Mouse (Mus musculus) midbrain, embryonic 15.5 days (tissue): Measurements from ENCODE around the gene Atg2a. TPM values are rescaled to one million over a fixed set of nuclear protein-coding genes. Genes with fewer than 3 reads are reported as not detected.

ENCODE experiments used
- ATAC-seq: fragments of 200-750 bp; cut with Nextera tagmentation; replicated peaks from 2 replicates; pipeline ENCODE4 v1.8.0; 2017; ENCODE audit warnings: moderate TSS enrichment
- H3K27ac ChIP-seq: fragments of 300-500 bp; sonication (generic); 2 replicates; pipeline ENCODE4 v1.5.1; 2015; ENCODE audit warnings: mild to moderate bottlenecking, inconsistent platforms
- H3K27me3 ChIP-seq: fragments of 300-500 bp; sonication (generic); replicated peaks from 2 replicates; pipeline ENCODE4 v1.6.1; 2015; ENCODE audit warnings: inconsistent platforms
- H3K36me3 ChIP-seq: fragments of 300-500 bp; sonication (generic); replicated peaks from 2 replicates; pipeline ENCODE4 v1.6.1; 2015; ENCODE audit warnings: inconsistent platforms
- H3K4me1 ChIP-seq: fragments of 300-500 bp; sonication (generic); 2 replicates; pipeline ENCODE4 v1.6.1; 2015; ENCODE audit warnings: inconsistent platforms
- H3K4me2 ChIP-seq: fragments of 300-500 bp; sonication (generic); 2 replicates; pipeline ENCODE4 v1.6.1; 2015; ENCODE audit warnings: inconsistent platforms, mild to moderate bottlenecking, moderate library complexity
- H3K4me3 ChIP-seq: fragments of 300-500 bp; sonication (generic); 2 replicates; pipeline ENCODE4 v1.5.1; 2015; ENCODE audit warnings: mild to moderate bottlenecking, inconsistent platforms
- H3K9ac ChIP-seq: fragments of 300-500 bp; sonication (generic); 2 replicates; pipeline ENCODE4 v1.6.1; 2015; ENCODE audit warnings: mild to moderate bottlenecking, inconsistent platforms
- H3K9me3 ChIP-seq: fragments of 300-500 bp; sonication (generic); 2 replicates; pipeline ENCODE4 v1.6.1; 2016; ENCODE audit warnings: inconsistent platforms
- WGBS: fragments of 180-500 bp; shearing (Covaris S2); methylation state at CpG from one replicate; pipeline ENCODE4 v1.1.7; 2015; ENCODE audit warnings: mixed read lengths; 5-methylcytosine and 5-hydroxymethylcytosine counted together
- polyA plus RNA-seq: library from polyadenylated mRNA; unstranded; fragments of >200 nt; fragmentation: Nextera tagmentation; extraction: Ambion mirVana; gene quantifications from 2 replicates; pipeline ENCODE4 v1.2.1, GENCODE M21; 2015

Gene Atg2a
- polyA plus RNA-seq, 1 experiment from 2014 or later, result 16.4 TPM

DNA sequence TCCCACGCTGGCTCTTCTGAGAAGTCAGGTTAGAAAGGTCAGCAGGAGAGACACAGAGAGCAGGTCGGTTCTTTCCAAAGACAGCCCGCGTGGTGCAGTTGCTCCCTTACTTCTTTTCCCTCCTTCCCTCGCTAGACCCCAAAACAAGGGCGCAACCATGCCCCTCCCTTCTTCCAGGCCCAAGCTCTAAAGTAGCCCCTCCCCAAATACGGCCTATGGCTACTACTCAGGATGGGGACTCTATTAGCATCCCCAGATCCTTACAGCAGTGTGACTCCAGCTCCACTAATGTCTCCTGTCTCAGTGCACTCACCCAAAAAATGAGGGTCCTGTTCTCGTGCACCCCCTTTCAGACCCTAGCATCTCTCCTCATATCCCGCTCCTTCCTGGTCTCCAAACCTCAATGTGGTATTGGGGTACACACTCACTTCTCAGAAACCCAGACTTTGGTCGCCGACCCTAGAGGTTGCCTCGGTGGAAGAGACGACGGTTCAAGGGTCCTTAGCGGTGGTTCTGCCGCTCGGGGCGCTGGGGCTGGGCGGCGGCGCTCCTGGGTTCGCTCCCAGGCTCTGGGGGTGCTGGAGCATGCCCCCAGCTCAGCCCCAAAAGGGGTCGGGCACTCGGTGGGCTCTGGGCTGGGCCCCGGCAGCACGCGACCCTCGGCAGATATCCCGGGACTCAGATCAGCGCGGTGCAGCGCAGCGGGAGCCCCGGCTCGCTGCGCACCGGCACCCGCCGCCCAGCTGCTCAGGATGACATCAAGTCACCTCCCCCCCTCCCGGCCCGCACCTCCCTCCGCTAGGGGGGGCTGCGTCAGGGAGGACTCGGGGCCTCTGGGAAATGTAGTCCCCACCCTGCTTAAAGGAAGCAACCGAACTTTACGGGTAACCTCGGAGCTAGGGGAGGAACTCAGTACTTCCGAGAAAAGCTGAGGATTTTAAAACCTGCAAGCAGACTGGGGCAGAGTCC lies 6.1 kb upstream of the Atg2a start, which contains the start of gene Ppp2r5b:
Gene Ppp2r5b, minus strand, starts transcription at position 789 of the 969 bp plus-strand sequence.
- Histone ChIP-seq H3K27me3 (no peaks in the 10 kb centered on the region), H3K4me3 (peak within 1 kb of the TSS; percentile 89), H3K4me2 (peak within 1 kb of the TSS; percentile 85), H3K27ac (peak within 1 kb of the TSS; percentile 92), H3K36me3 (peaks cover 20% of the 10 kb centered on the region; the same call in 1 of the 2 replicates), H3K9me3 (no peaks in the 10 kb centered on the region), H3K4me1 (peaks cover 19% of the 10 kb centered on the region), H3K9ac (peak within 1 kb of the TSS; percentile 94)
- 2% methylated on average over 48 of the region's 48 CpGs for WGBS
- ATAC-seq, result peak; percentile 95

GRCm38 (mm10) chr19:6236053-6236441 lies 5.4 kb upstream of the Atg2a start:
- H3K27me3 ChIP-seq, result no peaks in the 10 kb centered on the region
- peaks cover 23% of the 10 kb centered on the region for H3K4me1 ChIP-seq
- peak overlapping the region; percentile 94 for H3K9ac ChIP-seq
- peak; percentile 91 for ATAC-seq
- H3K36me3 ChIP-seq, result peaks cover 13% of the 10 kb centered on the region; the same call in 1 of the 2 replicates
- WGBS, result under 1% methylated on average over 9 of the region's 9 CpGs
- H3K4me2 ChIP-seq, result peak overlapping the region; percentile 85
- H3K9me3 ChIP-seq, result no peaks in the 10 kb centered on the region
- H3K4me3 ChIP-seq, result peak overlapping the region; percentile 89
- peak overlapping the region; percentile 92 for H3K27ac ChIP-seq

DNA sequence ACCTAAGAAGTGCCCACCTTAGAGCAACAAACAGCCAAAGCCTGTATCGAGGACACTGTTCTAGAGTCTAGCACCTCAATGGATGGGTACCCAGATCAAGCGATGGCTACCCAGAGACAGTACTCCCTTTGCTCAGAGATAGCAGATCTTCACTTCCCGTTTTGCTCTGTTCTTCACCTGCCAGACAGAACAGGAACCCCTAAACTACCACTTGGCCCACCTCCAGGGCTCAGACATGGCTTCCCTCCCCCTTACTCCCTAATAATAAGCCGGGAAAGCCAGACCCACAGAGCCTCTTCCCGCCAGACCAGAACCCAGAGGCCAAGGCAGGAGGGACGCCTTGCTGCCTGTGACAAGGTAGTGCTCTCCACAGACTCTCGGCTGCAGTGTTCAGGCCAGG lies 4.6 kb upstream of the Atg2a start:
- Histone ChIP-seq H3K4me3 (no peak overlapping the region), H3K4me2 (no peak overlapping the region), H3K27ac (no peak overlapping the region), H3K9ac (no peak overlapping the region), H3K36me3 (peaks cover 8% of the 10 kb centered on the region; the same call in 1 of the 2 replicates), H3K9me3 (no peaks in the 10 kb centered on the region), H3K27me3 (no peaks in the 10 kb centered on the region), H3K4me1 (peaks cover 24% of the 10 kb centered on the region)
- no peak for ATAC-seq
- 76% methylated on average over 7 of the region's 7 CpGs for WGBS

GRCm38 (mm10) chr19:6238740-6239139 lies 2.7 kb upstream of the Atg2a start:
- no peak overlapping the region for H3K4me2 ChIP-seq

DNA sequence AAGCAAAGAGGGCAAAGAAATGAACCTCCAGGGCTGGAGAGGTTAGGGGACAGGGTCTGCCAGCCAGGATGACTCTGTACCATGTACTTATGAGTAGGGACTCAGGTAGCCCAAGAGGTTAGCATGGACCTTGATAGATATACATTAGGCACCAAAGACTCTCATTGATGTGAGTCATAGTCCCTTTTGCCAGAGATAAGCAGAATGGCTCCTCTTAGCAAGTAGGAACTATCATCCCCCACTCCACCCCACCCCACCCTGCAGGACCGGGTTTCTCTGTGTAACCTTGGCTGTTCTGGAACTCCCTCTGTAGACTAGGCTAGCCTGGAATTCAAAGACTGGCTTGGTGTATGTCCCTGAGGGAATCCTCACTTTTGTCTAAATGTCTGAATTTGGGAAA lies 1.3 kb upstream of the Atg2a start:
- Histone ChIP-seq H3K4me3 (no peak overlapping the region), H3K36me3 (peaks cover 8% of the 10 kb centered on the region; the same call in 1 of the 2 replicates), H3K9ac (no peak overlapping the region), H3K4me2 (no peak overlapping the region), H3K27me3 (no peaks in the 10 kb centered on the region), H3K9me3 (no peaks in the 10 kb centered on the region), H3K4me1 (peaks cover 25% of the 10 kb centered on the region), H3K27ac (no peak overlapping the region)
- 76% methylated on average over 1 of the region's 1 CpGs for WGBS
- no peak for ATAC-seq

More at GRCm38 (mm10) chr19:6238740-6239139, 2.7 kb upstream of the Atg2a start:
- H3K9ac ChIP-seq, result no peak overlapping the region
- no peaks in the 10 kb centered on the region for H3K36me3 ChIP-seq
- ATAC-seq, result no peak
- H3K4me1 ChIP-seq, result peaks cover 38% of the 10 kb centered on the region
- H3K4me3 ChIP-seq, result no peak overlapping the region
- H3K9me3 ChIP-seq, result no peaks in the 10 kb centered on the region
- no peak overlapping the region for H3K27ac ChIP-seq
- no peaks in the 10 kb centered on the region for H3K27me3 ChIP-seq

GRCm38 (mm10) chr19:6240725-6241124 lies 743 bp upstream of the Atg2a start:
- peak overlapping the region; percentile 59; the same call in 1 of the 2 replicates for H3K27ac ChIP-seq
- no peaks in the 10 kb centered on the region for H3K27me3 ChIP-seq
- no peaks in the 10 kb centered on the region for H3K9me3 ChIP-seq
- H3K4me3 ChIP-seq, result peak overlapping the region; percentile 71; the same call in 1 of the 2 replicates
- peaks cover 13% of the 10 kb centered on the region; the same call in 1 of the 2 replicates for H3K36me3 ChIP-seq
- H3K4me1 ChIP-seq, result peaks cover 25% of the 10 kb centered on the region
- WGBS, result 37% methylated on average over 5 of the region's 5 CpGs
- ATAC-seq, result no peak
- peak overlapping the region; percentile 92 for H3K4me2 ChIP-seq
- H3K9ac ChIP-seq, result no peak overlapping the region

DNA sequence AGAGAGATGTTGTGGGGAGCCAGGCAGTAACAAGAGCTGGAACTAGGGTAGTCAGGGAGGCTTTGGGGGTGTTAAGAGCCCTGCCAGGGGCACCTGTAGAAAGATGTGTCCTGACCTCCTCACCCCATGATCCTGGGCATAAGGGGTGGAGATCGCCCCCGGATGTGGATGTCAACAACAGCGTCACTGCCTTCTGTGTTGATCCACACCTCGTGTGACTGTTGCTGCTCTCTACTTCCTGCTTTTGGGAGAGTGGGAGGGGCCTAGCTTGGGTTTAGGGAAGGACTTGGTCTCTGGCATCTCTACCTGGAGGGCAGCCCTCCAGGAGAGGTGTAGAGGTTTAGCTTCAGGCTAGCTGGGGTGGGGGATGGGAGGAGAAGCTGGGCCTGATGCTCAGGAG lies 813 bp downstream of the Atg2a start:
- Histone ChIP-seq H3K9me3 (no peaks in the 10 kb centered on the region), H3K4me2 (peak overlapping the region; percentile 92), H3K36me3 (peaks cover 18% of the 10 kb centered on the region; the same call in 1 of the 2 replicates), H3K4me1 (peaks cover 21% of the 10 kb centered on the region), H3K27me3 (no peaks in the 10 kb centered on the region), H3K9ac (peak overlapping the region; percentile 90), H3K4me3 (peak overlapping the region; percentile 71), H3K27ac (peak overlapping the region; percentile 59; the same call in 1 of the 2 replicates)
- peak; percentile 2; the same call in 1 of the 2 replicates for ATAC-seq
- WGBS, result 0% methylated on average over 4 of the region's 4 CpGs

DNA sequence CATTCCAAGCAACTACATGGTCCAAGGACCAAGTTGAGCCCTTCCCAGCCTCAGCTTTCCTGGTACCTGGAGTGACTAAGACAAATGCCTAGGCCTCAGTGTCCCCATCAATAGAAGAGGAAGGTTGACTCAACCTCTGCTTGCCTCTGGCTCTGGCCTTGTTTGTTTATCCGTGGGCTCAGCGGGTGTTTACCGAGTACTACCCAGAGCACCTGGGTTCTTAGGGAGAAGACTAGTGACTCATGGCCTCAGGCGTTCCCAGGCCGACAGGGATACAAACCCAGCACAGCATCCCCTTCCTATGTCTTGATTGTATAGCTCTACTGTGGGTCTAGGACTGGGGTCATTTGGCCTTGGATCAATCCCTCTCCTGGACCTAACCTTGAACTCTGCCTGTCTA lies 1.8 kb downstream of the Atg2a start:
- Histone ChIP-seq H3K36me3 (peaks cover 24% of the 10 kb centered on the region; the same call in 1 of the 2 replicates), H3K27me3 (no peaks in the 10 kb centered on the region), H3K27ac (no peak overlapping the region), H3K9ac (no peak overlapping the region), H3K4me1 (peaks cover 21% of the 10 kb centered on the region), H3K4me3 (no peak overlapping the region), H3K4me2 (no peak overlapping the region), H3K9me3 (no peaks in the 10 kb centered on the region)
- no peak for ATAC-seq
- WGBS, result 87% methylated on average over 5 of the region's 5 CpGs

GRCm38 (mm10) chr19:6245806-6246205 lies 4.3 kb downstream of the Atg2a start:
- Histone ChIP-seq H3K4me3 (no peak overlapping the region), H3K4me1 (peaks cover 19% of the 10 kb centered on the region), H3K27me3 (no peaks in the 10 kb centered on the region), H3K36me3 (peaks cover 28% of the 10 kb centered on the region; the same call in 1 of the 2 replicates), H3K27ac (no peak overlapping the region), H3K9ac (no peak overlapping the region), H3K4me2 (no peak overlapping the region), H3K9me3 (no peaks in the 10 kb centered on the region)
- ATAC-seq, result no peak
- 69% methylated on average over 1 of the region's 1 CpGs for WGBS

DNA sequence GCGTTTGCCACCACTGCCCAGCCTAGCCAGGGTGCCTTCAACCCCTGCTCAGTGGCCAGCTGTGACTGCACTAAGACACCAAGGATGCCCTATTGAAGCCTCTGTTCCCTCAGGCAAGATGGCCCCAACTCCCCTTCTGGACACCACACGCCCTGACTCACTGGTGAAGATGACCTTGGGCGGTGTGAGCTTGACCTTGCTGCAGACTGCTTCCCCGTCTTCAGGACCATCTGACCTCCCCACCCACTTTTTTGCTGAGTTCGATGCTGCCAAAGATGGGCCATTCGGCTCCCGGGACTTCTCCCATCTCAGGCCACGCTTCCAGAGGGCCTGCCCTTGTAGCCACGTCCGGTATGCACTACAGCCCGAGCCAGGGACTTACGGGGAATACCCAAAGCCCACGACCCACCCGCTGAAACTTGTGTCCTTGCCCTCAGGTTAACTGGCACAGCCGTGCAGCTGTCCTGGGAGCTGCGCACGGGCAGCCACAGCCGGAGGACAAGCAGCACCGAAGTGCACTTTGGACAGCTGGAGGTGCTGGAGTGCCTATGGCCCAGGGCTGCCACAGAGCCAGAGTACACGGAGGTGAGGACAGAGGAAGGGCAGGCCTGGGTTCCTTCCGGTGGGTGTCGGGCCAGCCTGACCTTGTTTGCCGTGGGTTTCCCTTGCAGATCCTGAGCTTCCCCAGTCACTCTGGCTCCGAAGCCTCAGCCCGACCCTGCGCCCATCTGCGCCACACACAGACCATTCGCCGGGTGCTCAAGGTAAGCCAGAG lies 6.2 kb downstream of the Atg2a start:
- Histone ChIP-seq H3K9ac (no peak overlapping the region), H3K9me3 (no peaks in the 10 kb centered on the region), H3K36me3 (peaks cover 41% of the 10 kb centered on the region; the same call in 1 of the 2 replicates), H3K27ac (no peak overlapping the region), H3K27me3 (no peaks in the 10 kb centered on the region), H3K4me3 (no peak overlapping the region), H3K4me1 (peaks cover 9% of the 10 kb centered on the region), H3K4me2 (no peak overlapping the region)
- no peak for ATAC-seq
- WGBS, result 92% methylated on average over 29 of the region's 29 CpGs

DNA sequence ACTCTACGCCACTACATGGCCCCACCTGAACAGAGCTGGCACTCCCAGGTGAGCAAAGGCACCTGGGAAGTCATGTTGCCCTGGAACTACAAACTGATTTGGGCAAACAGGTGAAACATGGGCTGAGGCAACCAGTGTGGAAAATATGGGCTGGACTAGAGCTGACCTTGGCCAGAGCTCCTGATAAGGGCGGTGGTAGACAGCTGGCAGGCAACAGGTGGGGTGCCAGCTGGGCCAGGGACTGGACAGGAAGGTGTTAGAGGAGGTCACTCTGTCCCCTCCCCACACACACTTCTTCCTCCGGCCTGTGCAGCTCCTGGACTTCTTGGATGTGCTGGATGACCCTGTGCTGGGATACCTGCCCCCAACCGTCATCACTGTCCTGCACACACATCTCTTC lies 11.6 kb downstream of the Atg2a start:
- Histone ChIP-seq H3K36me3 (peaks cover 50% of the 10 kb centered on the region), H3K27me3 (no peaks in the 10 kb centered on the region), H3K4me1 (no peaks in the 10 kb centered on the region), H3K9me3 (no peaks in the 10 kb centered on the region), H3K4me3 (no peak overlapping the region), H3K27ac (no peak overlapping the region), H3K4me2 (no peak overlapping the region), H3K9ac (no peak overlapping the region)
- no peak for ATAC-seq
- WGBS, result 93% methylated on average over 4 of the region's 4 CpGs

GRCm38 (mm10) chr19:6260428-6260827 lies 19.0 kb downstream of the Atg2a start:
- WGBS, result 87% methylated on average over 2 of the region's 2 CpGs
- Histone ChIP-seq H3K27me3 (no peaks in the 10 kb centered on the region), H3K27ac (no peak overlapping the region), H3K4me2 (no peak overlapping the region), H3K9ac (no peak overlapping the region), H3K4me3 (no peak overlapping the region), H3K36me3 (peaks cover 43% of the 10 kb centered on the region; the same call in 1 of the 2 replicates), H3K9me3 (no peaks in the 10 kb centered on the region), H3K4me1 (no peaks in the 10 kb centered on the region)
- no peak for ATAC-seq
